Mouse (Mus musculus): Measurements from ENCODE around the gene Nlrc5. TPM values are rescaled to one million over a fixed set of nuclear protein-coding genes. Genes with fewer than 3 reads are reported as not detected.

Nlrc5 gene
- polyA plus RNA-seq, 1 experiment, result 16.5 TPM

- WGBS, result 80% methylated on average over 5 of the region's 5 CpGs
- TF ChIP-seq CTCF (IDR thresholded peaks at IDR 0.05; ENCODE audit: control insufficient read depth, insufficient read depth, low read length), result no peak
- no peak for TF ChIP-seq POLR2A (IDR thresholded peaks at IDR 0.05; ENCODE audit: borderline replicate concordance, control insufficient read depth, low read depth, low read length)
- H3K4me3 ChIP-seq (replicated peaks; ENCODE audit: control insufficient read depth, low read depth, low read length), result no peak overlapping the region
- no peak overlapping the region for H3K27ac ChIP-seq (ENCODE audit: control insufficient read depth, insufficient read depth, low read depth, low read length, poor library complexity)
- H3K4me1 ChIP-seq (ENCODE audit: control insufficient read depth, insufficient read depth, low read length), result no peaks in the 10 kb centered on the region
Observed at GRCm38 (mm10) chr8:94456071-94456470, 21.9 kb downstream of the Nlrc5 start.

GRCm38 (mm10) chr8:94458567-94458966 lies 24.4 kb downstream of the Nlrc5 start:
- Histone ChIP-seq H3K27ac (ENCODE audit: control insufficient read depth, insufficient read depth, low read depth, low read length, poor library complexity) (no peak overlapping the region), H3K4me3 (replicated peaks; ENCODE audit: control insufficient read depth, low read depth, low read length) (no peak overlapping the region), H3K4me1 (ENCODE audit: control insufficient read depth, insufficient read depth, low read length) (no peaks in the 10 kb centered on the region; the same call in 1 of the 2 replicates)
- WGBS, result 13% methylated on average over 2 of the region's 2 CpGs
- TF ChIP-seq CTCF (IDR thresholded peaks at IDR 0.05; ENCODE audit: control insufficient read depth, insufficient read depth, low read length) (no peak), POLR2A (IDR thresholded peaks at IDR 0.05; ENCODE audit: borderline replicate concordance, control insufficient read depth, low read depth, low read length) (no peak)

- Histone ChIP-seq H3K4me1 (ENCODE audit: control insufficient read depth, insufficient read depth, low read length) (no peaks in the 10 kb centered on the region), H3K27ac (ENCODE audit: control insufficient read depth, insufficient read depth, low read depth, low read length, poor library complexity) (no peak overlapping the region), H3K4me3 (replicated peaks; ENCODE audit: control insufficient read depth, low read depth, low read length) (no peak overlapping the region)
- 83% methylated on average over 5 of the region's 5 CpGs for WGBS
- TF ChIP-seq CTCF (IDR thresholded peaks at IDR 0.05; ENCODE audit: control insufficient read depth, insufficient read depth, low read length) (no peak), POLR2A (IDR thresholded peaks at IDR 0.05; ENCODE audit: borderline replicate concordance, control insufficient read depth, low read depth, low read length) (no peak)
Observed at GRCm38 (mm10) chr8:94469656-94470055, 35.5 kb downstream of the Nlrc5 start.

- Histone ChIP-seq H3K4me3 (replicated peaks; ENCODE audit: control insufficient read depth, low read depth, low read length) (no peak overlapping the region), H3K4me1 (ENCODE audit: control insufficient read depth, insufficient read depth, low read length) (no peaks in the 10 kb centered on the region), H3K27ac (ENCODE audit: control insufficient read depth, insufficient read depth, low read depth, low read length, poor library complexity) (no peak overlapping the region)
- TF ChIP-seq POLR2A (IDR thresholded peaks at IDR 0.05; ENCODE audit: borderline replicate concordance, control insufficient read depth, low read depth, low read length) (no peak), CTCF (IDR thresholded peaks at IDR 0.05; ENCODE audit: control insufficient read depth, insufficient read depth, low read length) (no peak)
- 51% methylated on average over 2 of the region's 2 CpGs for WGBS
Observed at GRCm38 (mm10) chr8:94470794-94471193, 36.6 kb downstream of the Nlrc5 start.

GRCm38 (mm10) chr8:94471281-94471680 lies 37.1 kb downstream of the Nlrc5 start:
- no peaks in the 10 kb centered on the region for H3K4me1 ChIP-seq (ENCODE audit: control insufficient read depth, insufficient read depth, low read length)
- no peak overlapping the region for H3K4me3 ChIP-seq (replicated peaks; ENCODE audit: control insufficient read depth, low read depth, low read length)
- WGBS, result 65% methylated on average over 1 of the region's 1 CpGs
- TF ChIP-seq CTCF (IDR thresholded peaks at IDR 0.05; ENCODE audit: control insufficient read depth, insufficient read depth, low read length) (no peak), POLR2A (IDR thresholded peaks at IDR 0.05; ENCODE audit: borderline replicate concordance, control insufficient read depth, low read depth, low read length) (no peak)
- no peak overlapping the region for H3K27ac ChIP-seq (ENCODE audit: control insufficient read depth, insufficient read depth, low read depth, low read length, poor library complexity)

- no peak for TF ChIP-seq POLR2A (IDR thresholded peaks at IDR 0.05; ENCODE audit: borderline replicate concordance, control insufficient read depth, low read depth, low read length)
- no peak for TF ChIP-seq CTCF (IDR thresholded peaks at IDR 0.05; ENCODE audit: control insufficient read depth, insufficient read depth, low read length)
- Histone ChIP-seq H3K27ac (ENCODE audit: control insufficient read depth, insufficient read depth, low read depth, low read length, poor library complexity) (no peak overlapping the region), H3K4me1 (ENCODE audit: control insufficient read depth, insufficient read depth, low read length) (no peaks in the 10 kb centered on the region), H3K4me3 (replicated peaks; ENCODE audit: control insufficient read depth, low read depth, low read length) (no peak overlapping the region)
- 82% methylated on average over 8 of the region's 8 CpGs for WGBS
Observed at GRCm38 (mm10) chr8:94472741-94473140, 38.6 kb downstream of the Nlrc5 start.

- H3K4me1 ChIP-seq (ENCODE audit: control insufficient read depth, insufficient read depth, low read length), result no peaks in the 10 kb centered on the region
- no peak for TF ChIP-seq CTCF (IDR thresholded peaks at IDR 0.05; ENCODE audit: control insufficient read depth, insufficient read depth, low read length)
- no peak for TF ChIP-seq POLR2A (IDR thresholded peaks at IDR 0.05; ENCODE audit: borderline replicate concordance, control insufficient read depth, low read depth, low read length)
- H3K27ac ChIP-seq (ENCODE audit: control insufficient read depth, insufficient read depth, low read depth, low read length, poor library complexity), result no peak overlapping the region
- WGBS, result 90% methylated on average over 21 of the region's 21 CpGs
- H3K4me3 ChIP-seq (replicated peaks; ENCODE audit: control insufficient read depth, low read depth, low read length), result no peak overlapping the region
Observed at GRCm38 (mm10) chr8:94473431-94473830, 39.3 kb downstream of the Nlrc5 start.

GRCm38 (mm10) chr8:94475786-94476185 lies 41.6 kb downstream of the Nlrc5 start:
- H3K4me3 ChIP-seq (replicated peaks; ENCODE audit: control insufficient read depth, low read depth, low read length), result no peak overlapping the region
- WGBS, result 77% methylated on average over 8 of the region's 8 CpGs
- no peaks in the 10 kb centered on the region for H3K4me1 ChIP-seq (ENCODE audit: control insufficient read depth, insufficient read depth, low read length)
- H3K27ac ChIP-seq (ENCODE audit: control insufficient read depth, insufficient read depth, low read depth, low read length, poor library complexity), result no peak overlapping the region
- TF ChIP-seq POLR2A (IDR thresholded peaks at IDR 0.05; ENCODE audit: borderline replicate concordance, control insufficient read depth, low read depth, low read length), result no peak

- 80% methylated on average over 7 of the region's 7 CpGs for WGBS
- H3K4me1 ChIP-seq (ENCODE audit: control insufficient read depth, insufficient read depth, low read length), result no peaks in the 10 kb centered on the region
- H3K27ac ChIP-seq (ENCODE audit: control insufficient read depth, insufficient read depth, low read depth, low read length, poor library complexity), result no peak overlapping the region
- no peak overlapping the region for H3K4me3 ChIP-seq (replicated peaks; ENCODE audit: control insufficient read depth, low read depth, low read length)
- no peak for TF ChIP-seq POLR2A (IDR thresholded peaks at IDR 0.05; ENCODE audit: borderline replicate concordance, control insufficient read depth, low read depth, low read length)
- no peak for TF ChIP-seq CTCF (IDR thresholded peaks at IDR 0.05; ENCODE audit: control insufficient read depth, insufficient read depth, low read length)
Observed at GRCm38 (mm10) chr8:94476846-94477245, 42.7 kb downstream of the Nlrc5 start.
